Mouse (Mus musculus) liver, embryonic 16.5 days (tissue): ENCODE results near the gene Hoxd9. TPM values are rescaled to one million over a fixed set of nuclear protein-coding genes. Genes with fewer than 3 reads are reported as not detected.

ENCODE experiments used
- ATAC-seq: fragments of 200-750 bp; cut with Nextera tagmentation; 2 replicates; pipeline ENCODE4 v1.8.0; 2017; ENCODE audit warnings: low read depth, mild to moderate bottlenecking, moderate number of reproducible peaks, moderate library complexity
- H3K27ac ChIP-seq: fragments of 300-500 bp; sonication (generic); 2 replicates; pipeline ENCODE4 v1.5.1; 2014; ENCODE audit warnings: mild to moderate bottlenecking, low read length
- H3K27me3 ChIP-seq: fragments of 300-500 bp; sonication (generic); 2 replicates; pipeline ENCODE4 v1.6.1; 2014; ENCODE audit warnings: low read depth, low read length, mixed read lengths; ENCODE audit not compliant: control insufficient read depth, insufficient read depth
- H3K36me3 ChIP-seq: fragments of 300-500 bp; sonication (generic); 2 replicates; pipeline ENCODE4 v1.6.1; 2014; ENCODE audit warnings: mild to moderate bottlenecking; ENCODE audit not compliant: control insufficient read depth, insufficient read depth
- H3K4me1 ChIP-seq: fragments of 300-500 bp; sonication (generic); 2 replicates; pipeline ENCODE4 v1.6.1; 2014; ENCODE audit warnings: low read depth, low read length, mixed read lengths; ENCODE audit not compliant: control insufficient read depth
- H3K4me2 ChIP-seq: fragments of 300-500 bp; sonication (generic); 2 replicates; pipeline ENCODE4 v1.6.1; 2014; ENCODE audit warnings: low read depth, low read length, mixed read lengths
- H3K4me3 ChIP-seq: fragments of 300-500 bp; sonication (generic); 2 replicates; pipeline ENCODE4 v1.5.1; 2014; ENCODE audit warnings: low read depth, mild to moderate bottlenecking, low read length
- H3K9ac ChIP-seq: fragments of 300-500 bp; sonication (generic); 2 replicates; pipeline ENCODE4 v1.6.1; 2014; ENCODE audit warnings: low read depth, low read length
- H3K9me3 ChIP-seq: fragments of 300-500 bp; sonication (generic); replicated peaks from 2 replicates; pipeline ENCODE4 v1.6.1; 2016; ENCODE audit warnings: low read length; ENCODE audit not compliant: control insufficient read depth
- WGBS: fragments of 180-500 bp; shearing (Covaris S2); extraction: QIAGEN DNeasy Blood & Tissue Kit; methylation state at CpG from one replicate; pipeline ENCODE4 v1.1.7; 2014; ENCODE audit not compliant: insufficient replicate concordance; 5-methylcytosine and 5-hydroxymethylcytosine counted together
- polyA plus RNA-seq: library from polyadenylated mRNA; unstranded; fragments of >200 nt; fragmentation: Nextera tagmentation; extraction: Ambion mirVana; gene quantifications from 2 replicates; pipeline ENCODE4 v1.2.1, GENCODE M21; 2015

Hoxd9 gene
- polyA plus RNA-seq, 1 experiment from 2014 or later: not detected

- Histone ChIP-seq H3K36me3 (no peaks in the 10 kb centered on the region), H3K27ac (no peak overlapping the region), H3K4me2 (no peak overlapping the region), H3K27me3 (peaks cover 97% of the 10 kb centered on the region), H3K9me3 (no peaks in the 10 kb centered on the region), H3K4me1 (peaks cover 2% of the 10 kb centered on the region; the same call in 1 of the 2 replicates), H3K4me3 (no peak overlapping the region), H3K9ac (no peak overlapping the region)
- 14% methylated on average over 17 of the region's 17 CpGs for WGBS
- ATAC-seq: no peak
Measured at GRCm38 (mm10) chr2:74701949-74702819, 4.7 kb downstream of the Hoxd9 start.

GRCm38 (mm10) chr2:74702820-74703219, 5.3 kb downstream of the Hoxd9 start:
- ATAC-seq: no peak

GRCm38 (mm10) chr2:74703317-74703716, 5.8 kb downstream of the Hoxd9 start:
- Histone ChIP-seq H3K4me2 (no peak overlapping the region), H3K36me3 (no peaks in the 10 kb centered on the region), H3K27ac (no peak overlapping the region), H3K27me3 (peaks cover 96% of the 10 kb centered on the region), H3K9ac (no peak overlapping the region), H3K4me1 (peaks cover 2% of the 10 kb centered on the region; the same call in 1 of the 2 replicates), H3K9me3 (no peaks in the 10 kb centered on the region), H3K4me3 (no peak overlapping the region)
- 23% methylated on average over 10 of the region's 10 CpGs for WGBS
- no peak for ATAC-seq

More at GRCm38 (mm10) chr2:74702820-74703219, 5.3 kb downstream of the Hoxd9 start:
- no peaks in the 10 kb centered on the region for H3K9me3 ChIP-seq
- no peak overlapping the region for H3K4me3 ChIP-seq
- H3K36me3 ChIP-seq: no peaks in the 10 kb centered on the region
- peaks cover 97% of the 10 kb centered on the region for H3K27me3 ChIP-seq
- H3K4me1 ChIP-seq: peaks cover 2% of the 10 kb centered on the region; the same call in 1 of the 2 replicates
- WGBS: 25% methylated on average over 6 of the region's 6 CpGs
- no peak overlapping the region for H3K27ac ChIP-seq
- no peak overlapping the region for H3K9ac ChIP-seq
- H3K4me2 ChIP-seq: no peak overlapping the region

GRCm38 (mm10) chr2:74703720-74704392, 6.3 kb downstream of the Hoxd9 start:
- Histone ChIP-seq H3K4me1 (peaks cover 2% of the 10 kb centered on the region; the same call in 1 of the 2 replicates), H3K27me3 (peaks cover 96% of the 10 kb centered on the region), H3K9me3 (no peaks in the 10 kb centered on the region), H3K9ac (no peak overlapping the region), H3K4me2 (no peak overlapping the region), H3K27ac (no peak overlapping the region), H3K4me3 (no peak overlapping the region), H3K36me3 (no peaks in the 10 kb centered on the region)
- no peak for ATAC-seq
- 5% methylated on average over 26 of the region's 26 CpGs for WGBS

GRCm38 (mm10) chr2:74704393-74704998, 7.0 kb downstream of the Hoxd9 start, which contains the start of gene Hoxd8:
Hoxd8 (plus strand) TSS chr2:74704615.
- H3K27ac ChIP-seq: no peak within 1 kb of the TSS

GRCm38 (mm10) chr2:74704999-74705466, 7.5 kb downstream of the Hoxd9 start:
- H3K4me2 ChIP-seq: peak overlapping the region; percentile 53

More at GRCm38 (mm10) chr2:74704393-74704998, 7.0 kb downstream of the Hoxd9 start, which contains the start of gene Hoxd8:
- H3K4me1 ChIP-seq: peaks cover 2% of the 10 kb centered on the region; the same call in 1 of the 2 replicates
- H3K4me2 ChIP-seq: peak within 1 kb of the TSS; percentile 53
- 3% methylated on average over 37 of the region's 52 CpGs for WGBS
- H3K27me3 ChIP-seq: peaks cover 95% of the 10 kb centered on the region
- no peak for ATAC-seq
- no peak within 1 kb of the TSS for H3K9ac ChIP-seq
- H3K9me3 ChIP-seq: no peaks in the 10 kb centered on the region
- H3K4me3 ChIP-seq: peak within 1 kb of the TSS; percentile 46
- no peaks in the 10 kb centered on the region for H3K36me3 ChIP-seq

GRCm38 (mm10) chr2:74705467-74706089, 8.1 kb downstream of the Hoxd9 start:
- Histone ChIP-seq H3K4me3 (peak overlapping the region; percentile 46), H3K4me1 (peaks cover 2% of the 10 kb centered on the region; the same call in 1 of the 2 replicates), H3K4me2 (peak overlapping the region; percentile 53), H3K36me3 (no peaks in the 10 kb centered on the region), H3K9me3 (no peaks in the 10 kb centered on the region), H3K27me3 (peaks cover 95% of the 10 kb centered on the region), H3K9ac (no peak overlapping the region), H3K27ac (no peak overlapping the region)
- 1% methylated on average over 37 of the region's 85 CpGs for WGBS
- ATAC-seq: no peak

More at GRCm38 (mm10) chr2:74704999-74705466, 7.5 kb downstream of the Hoxd9 start:
- Histone ChIP-seq H3K27me3 (peaks cover 95% of the 10 kb centered on the region), H3K9ac (no peak overlapping the region), H3K4me1 (peaks cover 2% of the 10 kb centered on the region; the same call in 1 of the 2 replicates), H3K4me3 (peak overlapping the region; percentile 46), H3K9me3 (no peaks in the 10 kb centered on the region), H3K27ac (no peak overlapping the region), H3K36me3 (no peaks in the 10 kb centered on the region)
- 0% methylated on average over 41 of the region's 66 CpGs for WGBS
- ATAC-seq: no peak

GRCm38 (mm10) chr2:74706393-74706960, 8.9 kb downstream of the Hoxd9 start:
- ATAC-seq: no peak
- H3K9ac ChIP-seq: no peak overlapping the region

More at GRCm38 (mm10) chr2:74706393-74706960, 8.9 kb downstream of the Hoxd9 start:
- Histone ChIP-seq H3K9me3 (no peaks in the 10 kb centered on the region), H3K4me2 (no peak overlapping the region), H3K36me3 (no peaks in the 10 kb centered on the region), H3K27ac (no peak overlapping the region), H3K4me3 (no peak overlapping the region), H3K4me1 (peaks cover 2% of the 10 kb centered on the region; the same call in 1 of the 2 replicates), H3K27me3 (peaks cover 95% of the 10 kb centered on the region)
- WGBS: 4% methylated on average over 13 of the region's 13 CpGs
